Mouse (Mus musculus): Measurements from ENCODE around the gene Tekt3.

- TF ChIP-seq CTCF (IDR thresholded peaks at IDR 0.05; ENCODE audit: extremely low read depth, insufficient read length, insufficient replicate concordance, low read depth, low read length) (no peak), POLR2A (IDR thresholded peaks at IDR 0.05; ENCODE audit: low read depth, low read length) (no peak)
These were observed 43.9 kb upstream of the Tekt3 start for GRCm38 (mm10) chr11:63017327-63018082.
